Mouse (Mus musculus) R1 (cell line): ENCODE data around the gene Clasp1.

Experiments used
- DNase-seq: peaks from one replicate; pipeline ENCODE4 v3.0.0-alpha.2; 2018; ENCODE audit warnings: low read depth, low spot score

Clasp1 gene

DNA sequence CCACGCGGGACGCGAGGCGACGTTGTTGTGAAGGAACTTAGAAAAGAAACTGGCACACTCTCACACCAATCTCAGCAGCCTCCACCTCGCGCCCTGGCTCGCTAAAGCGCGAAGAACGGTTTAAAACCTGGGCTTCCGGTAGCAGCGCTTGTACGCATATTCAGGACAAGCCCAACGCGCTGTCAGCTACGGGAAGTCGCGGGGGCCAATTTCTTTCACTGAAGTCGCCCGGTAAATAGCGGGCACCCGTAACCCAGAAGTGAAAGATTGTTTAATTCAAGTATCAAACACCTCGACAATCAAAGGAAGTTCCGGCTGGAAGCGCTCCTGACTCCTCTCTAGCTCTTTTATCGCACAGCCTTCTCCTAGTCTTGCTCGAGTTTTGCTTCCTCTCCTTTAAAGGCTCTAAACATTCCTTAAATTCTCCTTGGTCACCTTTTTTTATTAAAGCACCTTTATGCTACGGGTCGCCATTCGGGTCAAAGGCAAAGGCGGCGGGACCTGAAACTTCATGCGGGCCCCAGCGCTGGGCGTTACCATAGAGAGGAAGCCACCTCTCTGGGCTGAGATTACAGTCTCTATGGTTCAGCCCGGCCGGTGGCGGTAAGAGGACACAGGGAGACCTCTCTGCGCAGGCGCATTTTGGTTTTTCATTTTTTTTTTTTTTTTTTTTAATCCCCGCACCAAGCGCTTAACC is at the start of gene Clasp1:
Gene Clasp1 (plus strand): TSS at position 302 of the 697 bp plus-strand sequence.
- peak; percentile 99 for DNase-seq

DNA sequence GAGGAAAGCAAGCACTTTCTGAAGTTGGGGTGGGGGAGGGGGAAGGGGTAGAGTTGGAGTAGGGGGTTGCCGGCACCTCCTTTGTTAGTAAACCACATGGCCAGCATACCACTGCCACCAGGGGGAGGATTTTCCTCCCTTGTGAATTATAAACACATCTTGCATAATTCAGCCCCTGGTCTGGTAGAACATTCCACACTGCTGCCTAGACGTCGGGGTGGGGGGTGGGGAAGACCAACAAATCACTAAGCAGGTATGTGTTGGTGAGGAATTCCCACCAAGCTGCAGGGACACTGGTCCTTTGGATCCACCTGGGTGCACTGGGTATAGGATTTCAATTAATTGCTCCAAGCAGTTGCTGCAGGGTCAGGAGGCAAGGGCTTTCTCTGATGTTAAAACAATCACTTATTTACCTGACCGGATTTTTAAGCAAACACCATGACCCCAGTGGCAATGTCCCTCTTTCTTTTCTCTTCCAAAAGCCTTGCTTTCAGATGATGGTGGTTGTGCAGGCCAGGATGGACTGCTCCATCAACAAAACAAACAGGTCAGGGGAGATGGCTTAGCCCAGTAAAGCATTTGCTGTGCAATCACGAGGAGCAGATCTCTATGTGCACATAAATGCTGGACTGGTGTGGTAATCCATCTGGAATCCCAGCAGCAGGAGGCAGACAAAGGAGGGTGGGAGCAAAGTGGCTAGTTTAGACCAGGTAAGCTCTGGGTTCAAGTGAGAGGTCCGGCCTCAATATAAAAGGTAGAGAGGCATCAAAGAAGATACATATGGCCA is 45.0 kb upstream of the Clasp1 start:
- DNase-seq: no peak

DNA sequence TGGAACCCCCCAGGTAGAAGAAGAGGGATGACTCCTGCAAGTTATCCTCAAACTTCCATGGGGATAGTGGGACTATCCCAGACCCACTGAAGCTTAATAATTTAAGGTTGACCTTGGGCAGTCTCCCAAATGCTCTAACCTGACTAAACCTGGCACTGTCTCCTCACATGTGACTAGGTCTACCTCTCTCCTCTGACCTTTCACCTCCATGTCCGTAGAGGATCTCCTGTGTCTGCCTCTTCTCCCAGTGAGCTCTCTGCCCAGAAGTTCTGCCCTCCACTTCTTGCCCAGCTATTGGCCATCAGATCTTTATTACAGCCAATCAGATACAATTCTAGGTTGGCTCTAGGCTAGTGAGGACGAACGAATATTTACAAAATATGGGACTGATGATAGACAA is 38.9 kb upstream of the Clasp1 start:
- DNase-seq: no peak

DNA sequence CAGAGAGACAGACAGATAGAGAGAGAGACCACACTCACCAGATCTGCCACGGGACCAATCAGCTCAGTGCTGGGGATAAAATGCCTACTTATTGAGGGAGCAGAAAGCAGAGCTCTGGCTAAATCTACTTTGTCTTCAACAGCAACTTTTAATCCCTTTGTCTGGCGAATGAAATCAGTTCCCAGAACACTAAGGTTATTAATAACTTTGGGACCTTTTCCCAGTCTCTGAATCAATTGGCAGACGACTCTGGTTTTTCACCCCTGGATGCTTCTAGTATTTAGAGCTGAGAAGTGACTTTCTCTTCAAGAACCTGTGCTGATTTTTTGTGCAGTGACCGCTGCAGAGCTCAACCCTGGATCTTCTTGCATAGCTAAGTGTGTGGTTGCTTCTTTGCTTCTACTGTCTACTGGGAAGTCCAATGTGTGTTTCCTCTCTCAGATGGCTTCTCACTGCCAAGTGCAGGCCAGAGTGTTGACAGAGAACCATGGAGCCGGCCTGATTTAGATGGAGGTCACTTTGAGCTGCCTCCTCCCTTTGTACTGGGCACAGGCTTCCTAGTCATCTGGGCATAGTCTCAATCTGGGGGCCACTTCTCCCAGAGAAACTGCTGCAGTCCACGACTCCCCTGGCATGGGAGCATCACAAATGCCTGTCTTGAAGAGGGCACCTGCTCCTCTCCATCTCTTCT is 29.6 kb upstream of the Clasp1 start:
- DNase-seq: no peak

DNA sequence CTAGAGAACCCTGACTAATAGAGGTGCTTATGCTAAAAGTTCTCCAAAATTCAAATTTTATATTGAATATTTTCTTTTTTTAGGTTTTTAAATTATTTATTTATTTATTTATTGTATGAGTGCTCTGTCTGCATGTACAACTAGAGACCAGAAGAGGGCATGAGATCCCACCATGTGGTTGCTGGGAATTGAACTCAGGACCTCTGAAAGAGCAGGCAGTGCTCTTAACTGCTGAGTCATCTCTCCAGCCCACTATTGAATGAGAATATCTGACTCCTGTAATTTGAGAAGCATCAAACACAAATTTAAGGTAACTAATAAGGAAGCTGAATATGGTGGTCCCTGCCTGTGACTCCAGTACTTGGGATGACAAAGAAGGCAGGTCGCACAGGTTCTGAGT is 20.9 kb upstream of the Clasp1 start:
- peak; percentile 74 for DNase-seq

DNA sequence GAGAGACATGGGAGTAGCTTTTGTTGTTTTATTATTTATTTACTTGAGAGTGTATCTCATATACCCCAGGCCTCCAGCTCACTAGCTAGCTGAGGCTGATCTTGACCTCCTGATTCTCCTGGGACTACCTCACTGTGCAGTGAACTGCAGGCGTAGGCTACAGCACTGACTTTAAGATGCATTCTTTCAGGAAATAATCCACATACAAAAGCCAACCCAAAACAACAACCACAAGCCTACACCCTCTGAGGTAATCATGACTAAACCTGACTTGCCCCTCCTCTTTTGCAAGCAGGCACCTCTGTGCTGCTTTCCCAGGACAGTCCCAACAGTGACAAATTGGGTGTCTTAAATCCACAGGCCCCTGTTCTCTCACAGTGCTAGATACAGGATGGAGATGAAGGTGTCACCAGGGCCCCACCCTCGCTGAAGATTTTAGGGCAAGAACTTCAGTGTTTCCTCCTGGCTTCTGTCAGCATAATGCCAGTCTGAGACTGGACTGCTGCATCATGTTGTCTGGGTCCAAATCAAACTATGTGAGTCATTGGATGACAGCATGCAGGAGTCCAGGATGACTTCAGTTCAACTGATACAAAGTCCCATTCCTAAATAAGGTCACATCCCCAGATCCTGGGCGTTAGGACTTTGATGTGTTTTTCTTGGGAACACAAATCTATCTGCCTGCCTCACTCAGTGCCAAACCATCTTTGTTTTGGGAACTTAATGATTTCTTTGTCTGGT is 20.0 kb upstream of the Clasp1 start:
- DNase-seq: no peak

DNA sequence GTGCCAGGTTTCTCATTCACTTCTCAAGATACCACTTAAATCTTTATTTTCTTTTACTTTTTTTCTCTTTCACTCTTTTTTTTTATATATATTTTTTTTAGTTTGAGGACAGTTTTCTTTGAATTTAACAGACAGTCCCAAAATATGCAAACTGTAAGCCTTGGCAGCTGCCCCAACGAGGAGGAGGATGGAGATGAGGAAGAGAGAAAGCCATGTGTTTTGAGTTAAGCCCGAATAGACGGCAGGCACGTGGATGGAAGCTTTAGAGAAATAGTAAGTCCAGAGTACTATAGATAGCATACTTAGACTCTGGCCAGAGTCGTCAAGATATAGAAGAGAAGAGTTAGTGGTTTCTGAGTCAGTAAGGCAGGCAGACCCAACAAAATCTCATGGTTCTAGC is 11.1 kb upstream of the Clasp1 start:
- DNase-seq: no peak

DNA sequence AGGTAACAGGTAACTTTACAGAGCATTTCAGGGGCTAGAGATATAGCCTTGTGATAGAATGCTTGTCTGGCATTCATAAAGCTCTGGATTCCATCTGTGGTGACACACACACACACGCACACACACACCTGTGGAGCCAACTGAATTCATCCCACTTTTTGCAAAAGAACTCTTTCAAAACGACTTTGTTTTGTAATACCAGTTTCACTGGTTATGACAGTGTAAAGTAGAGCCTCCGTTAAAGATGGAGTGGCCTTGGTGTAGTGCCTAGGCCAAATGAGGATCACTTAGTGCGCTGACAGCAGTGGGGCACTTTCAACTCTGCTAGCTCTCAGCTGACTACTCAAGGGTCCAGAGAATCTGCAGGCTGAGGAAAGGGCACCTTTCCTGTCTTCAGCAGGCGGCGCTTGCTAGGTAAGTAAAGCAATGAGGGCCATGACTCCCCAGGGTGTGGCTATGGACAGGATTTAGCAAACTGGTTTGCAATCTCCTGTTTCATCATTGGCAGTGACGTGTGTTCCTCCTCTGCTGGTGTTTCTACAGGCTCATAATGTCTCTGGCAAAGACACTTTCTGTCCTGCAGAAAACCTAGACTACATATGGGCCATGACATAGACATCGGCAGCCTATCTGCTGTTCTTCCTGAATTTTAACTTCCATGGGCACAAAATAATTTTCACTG is 8.6 kb upstream of the Clasp1 start:
- no peak for DNase-seq

DNA sequence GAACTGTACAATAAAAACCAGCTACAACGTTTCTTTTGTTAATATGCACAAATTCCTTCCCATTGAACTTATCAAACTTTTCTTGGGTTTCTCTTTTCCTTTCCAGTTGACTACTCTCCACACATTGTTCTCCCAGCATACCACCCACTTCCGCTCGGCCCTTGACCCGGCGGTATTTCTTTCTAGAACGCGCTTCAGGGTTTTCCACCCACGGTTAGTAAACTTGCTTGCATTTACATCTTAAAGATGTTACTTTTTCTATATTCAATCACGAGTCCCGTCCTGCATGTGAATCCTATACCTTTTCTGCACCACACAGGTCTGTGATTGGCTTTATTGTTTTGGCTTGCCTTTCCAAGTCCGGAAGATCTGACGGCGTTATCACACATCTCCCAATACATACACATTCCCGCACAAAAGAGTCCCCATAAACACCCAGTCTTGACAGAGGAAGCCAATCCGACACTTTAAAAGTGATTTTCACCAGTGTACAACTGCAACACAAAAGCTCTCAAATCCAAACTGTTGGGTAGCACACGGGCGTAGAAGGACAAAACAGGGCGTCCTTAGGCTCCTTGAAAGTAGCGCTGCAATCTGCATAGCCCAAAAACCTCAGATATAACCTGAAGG is 616 bp upstream of the Clasp1 start:
- peak; percentile 80 for DNase-seq

DNA sequence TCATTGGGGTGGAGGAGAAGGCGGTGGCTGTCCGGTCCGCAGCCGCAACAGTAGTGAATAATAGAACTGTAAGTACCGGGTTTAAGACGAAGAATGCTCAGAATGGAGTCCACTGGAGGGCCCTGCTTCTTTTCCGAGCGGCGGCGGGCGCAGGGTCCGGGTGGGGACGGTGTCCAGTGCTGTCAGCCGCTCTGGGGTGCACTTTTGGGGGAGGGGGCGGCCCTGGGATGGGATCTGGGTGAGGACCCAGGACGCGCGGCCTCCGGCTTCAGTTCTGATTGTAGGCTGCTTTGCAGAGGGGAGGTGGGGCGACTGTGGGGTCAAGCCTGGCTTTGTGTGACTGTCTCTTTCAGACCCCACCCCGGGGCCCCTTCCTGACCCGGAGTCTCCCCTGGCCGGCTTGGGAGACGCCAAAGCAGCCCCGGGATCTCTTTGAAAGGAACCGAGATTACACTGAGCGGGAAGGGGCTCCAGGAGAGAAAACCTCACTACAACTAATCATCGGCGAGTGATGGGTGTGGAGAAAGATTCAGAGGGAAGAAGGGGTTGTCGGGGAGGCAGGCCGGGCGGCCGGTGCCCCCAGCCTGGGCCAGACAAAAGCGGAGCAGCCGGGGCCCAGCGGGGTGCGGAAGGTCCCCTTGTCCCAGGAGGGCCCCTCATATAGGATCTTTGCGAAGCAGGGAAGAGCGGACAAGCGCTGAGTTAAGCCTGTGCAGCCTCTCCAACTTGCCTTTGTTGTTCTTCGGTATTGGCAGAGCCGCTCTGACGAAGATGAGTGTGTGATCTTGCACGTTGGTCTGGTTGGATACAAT is 802 bp downstream of the Clasp1 start:
- DNase-seq: peak; percentile 68

DNA sequence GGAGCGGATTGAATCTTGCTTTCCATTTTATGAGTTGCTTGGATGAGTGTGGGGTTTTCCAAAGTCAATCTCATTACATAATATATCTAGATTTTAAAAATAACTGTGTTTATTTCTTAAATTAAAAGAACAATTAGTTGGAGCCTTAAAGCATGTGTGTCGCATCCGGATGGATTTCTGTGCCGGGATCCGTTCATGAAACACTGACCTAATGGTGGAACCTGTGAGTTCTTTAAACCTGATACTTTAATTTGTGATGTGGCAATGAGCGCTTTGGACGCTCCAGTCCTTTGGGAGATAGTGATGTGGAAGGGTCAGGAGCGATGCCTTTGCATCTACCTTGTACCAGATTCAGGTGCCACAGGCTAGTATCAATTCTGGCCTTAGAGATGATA is 1.4 kb downstream of the Clasp1 start:
- no peak for DNase-seq

DNA sequence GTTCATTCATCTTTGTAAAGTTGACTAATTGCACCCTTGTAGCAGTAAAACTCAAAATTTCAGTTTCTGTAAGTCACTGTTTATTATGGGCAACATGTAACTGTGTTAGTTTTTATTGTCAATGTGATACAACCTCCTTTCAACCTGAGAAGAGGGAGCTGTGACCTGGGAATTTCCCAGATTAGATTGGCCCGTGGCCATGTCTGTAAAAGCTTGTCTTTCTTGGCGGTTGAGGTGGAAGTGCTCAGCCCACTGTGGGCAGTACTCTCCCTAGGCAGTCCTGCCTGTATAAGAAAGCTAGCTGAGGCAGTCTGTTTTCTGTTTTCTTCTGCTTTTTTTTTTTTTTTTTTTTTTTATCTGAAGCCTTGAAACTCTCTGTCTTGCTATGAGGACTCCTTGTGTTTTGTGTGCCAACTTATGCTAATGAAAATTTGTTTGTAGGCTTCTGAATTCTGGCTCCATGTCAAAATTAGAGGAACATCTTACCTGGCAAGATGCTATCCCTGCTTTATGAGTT is 2.1 kb downstream of the Clasp1 start:
- no peak for DNase-seq

DNA sequence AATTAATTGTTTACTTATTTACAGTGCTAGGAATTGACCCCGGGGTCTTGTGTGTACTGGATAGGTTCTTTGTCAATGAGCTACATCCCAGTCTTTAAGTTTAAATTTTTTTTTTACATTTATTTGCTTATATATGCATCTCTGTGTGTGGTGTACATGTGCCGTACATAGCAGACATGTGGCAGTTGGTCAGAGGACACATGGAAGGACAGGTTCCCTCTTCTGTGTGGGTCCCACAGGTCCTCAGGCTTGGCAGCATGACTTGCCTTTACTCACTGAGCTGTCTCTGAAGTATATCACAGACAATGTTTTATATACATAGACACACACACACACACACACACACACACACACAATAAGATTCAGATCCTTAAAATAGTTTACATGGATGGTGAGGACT is 3.4 kb downstream of the Clasp1 start:
- DNase-seq: no peak

DNA sequence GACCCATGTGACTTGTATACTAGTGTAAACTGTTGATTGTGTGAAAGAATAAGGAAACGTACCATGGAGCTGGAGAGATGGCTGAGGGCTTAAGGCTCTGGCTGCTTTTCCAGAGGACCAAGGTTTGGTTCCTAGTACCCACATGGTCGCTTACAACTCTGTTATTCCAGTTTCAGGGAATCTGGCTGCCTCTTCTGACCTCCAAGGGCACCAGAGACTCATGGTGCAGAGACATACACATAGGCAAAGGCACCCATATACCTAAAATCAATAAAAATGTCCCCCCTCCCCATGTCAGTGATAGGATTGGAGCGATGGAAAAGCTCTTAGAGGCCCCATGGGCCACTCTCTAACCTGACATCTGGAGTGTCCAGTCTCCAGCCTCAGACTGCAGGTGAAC is 5.1 kb downstream of the Clasp1 start:
- no peak for DNase-seq

DNA sequence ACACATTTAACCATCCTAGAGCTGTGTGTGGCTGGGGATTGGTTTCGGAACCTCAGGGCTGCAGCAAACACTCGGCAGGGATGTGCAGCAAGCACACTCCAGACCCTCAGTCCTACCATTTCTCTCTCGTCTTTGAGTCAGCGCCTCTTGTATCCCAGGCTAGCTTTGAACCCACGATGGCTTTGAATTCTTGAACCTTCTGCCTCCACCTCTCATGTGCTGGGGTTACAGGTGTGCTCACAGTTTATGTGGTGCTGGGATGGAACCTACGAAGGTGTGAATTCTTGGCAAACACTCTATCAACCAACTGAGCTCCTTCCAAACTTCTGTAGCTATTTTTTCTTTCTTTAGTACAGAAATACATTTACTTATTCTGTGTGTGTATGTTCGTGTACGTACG is 9.0 kb downstream of the Clasp1 start:
- DNase-seq: no peak

DNA sequence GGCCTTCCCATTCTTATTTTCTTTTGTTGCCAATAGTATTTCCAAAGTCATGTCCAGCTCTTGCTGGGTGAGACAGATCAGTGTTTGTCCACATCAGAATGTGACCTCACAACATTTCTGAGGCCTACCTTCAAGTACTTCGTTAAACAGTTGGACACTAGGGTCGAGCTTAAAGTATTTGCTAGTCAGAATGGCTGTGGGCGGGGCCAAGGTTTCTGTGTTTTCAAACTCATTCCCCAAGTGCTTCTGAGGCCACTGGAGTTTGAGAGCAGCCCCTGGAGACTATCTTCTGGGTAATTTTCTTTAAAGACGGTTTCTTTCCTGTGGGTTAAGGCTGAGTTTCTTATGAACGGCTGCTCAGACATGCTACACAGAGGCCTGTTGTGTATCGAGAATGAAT is 9.7 kb downstream of the Clasp1 start:
- peak; percentile 60 for DNase-seq

DNA sequence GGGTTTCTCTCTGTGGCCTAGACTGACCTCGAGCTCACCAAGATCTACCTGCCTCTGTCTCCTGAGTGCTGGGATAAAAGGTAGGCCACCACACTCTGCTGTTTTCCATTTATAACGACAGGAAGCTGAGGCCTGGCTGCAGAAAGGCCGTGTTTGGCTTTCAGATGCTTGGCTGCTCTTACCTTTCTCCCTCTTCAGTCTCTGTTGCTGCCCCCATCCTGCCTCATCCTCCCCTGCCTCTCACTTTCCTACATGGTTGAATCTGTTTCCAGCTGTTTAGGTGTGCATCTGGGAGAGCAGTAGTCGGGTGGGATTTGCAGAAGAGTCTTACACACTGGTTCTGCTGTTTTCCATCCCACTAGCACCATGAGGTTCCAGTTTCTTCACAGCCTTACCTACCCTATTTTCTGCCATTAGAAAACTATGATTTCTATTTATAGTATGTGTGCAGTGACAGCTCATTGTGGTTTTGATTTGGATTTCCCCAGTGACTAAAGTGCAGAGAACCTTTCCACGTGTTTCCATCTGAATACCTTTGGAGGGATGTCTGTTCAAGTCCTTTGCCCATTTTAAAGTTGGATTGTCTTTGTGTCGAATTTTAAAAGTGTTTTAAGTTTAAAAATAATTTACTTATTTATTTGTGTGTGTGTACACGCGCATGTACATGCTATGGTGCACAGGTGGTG is 10.9 kb downstream of the Clasp1 start:
- DNase-seq: no peak

DNA sequence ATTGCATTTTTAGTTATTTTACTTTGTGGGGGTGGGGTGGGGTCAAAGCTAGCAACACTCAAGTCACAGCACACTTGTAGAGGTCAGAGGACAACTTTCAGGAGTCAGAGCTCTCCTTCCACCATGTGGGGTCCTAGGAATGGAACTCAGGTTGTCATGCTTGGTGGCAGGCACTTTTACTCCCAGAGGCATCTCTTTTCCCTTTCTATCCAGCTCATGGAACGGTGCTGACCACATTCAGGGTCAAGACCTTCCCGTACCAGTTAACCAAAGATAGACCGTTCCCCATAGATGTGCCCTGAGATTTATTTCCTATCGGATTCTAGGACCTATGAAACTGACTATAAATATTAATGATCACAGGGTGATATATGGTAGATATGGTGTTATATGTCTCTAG is 13.1 kb downstream of the Clasp1 start:
- DNase-seq: no peak

DNA sequence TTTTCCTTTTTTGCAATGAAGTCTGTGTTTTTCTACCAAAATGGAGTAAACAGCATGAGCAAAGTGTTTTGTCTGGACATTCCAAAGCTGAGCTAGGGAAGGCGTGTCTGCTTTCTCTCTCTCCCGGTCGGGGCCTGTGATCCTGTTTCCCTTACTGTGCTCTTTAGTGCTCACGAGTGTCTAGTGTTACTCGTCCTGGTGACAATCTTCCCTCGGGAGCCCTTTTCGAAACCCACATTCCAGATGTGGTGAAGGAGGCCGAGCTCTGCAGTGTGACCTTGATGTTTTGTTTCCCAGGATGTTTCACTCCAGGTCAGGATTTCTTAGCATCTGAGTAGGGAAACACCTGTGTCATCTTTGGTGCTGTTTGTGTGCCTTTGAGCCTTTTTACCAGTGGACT is 13.7 kb downstream of the Clasp1 start:
- peak; percentile 86 for DNase-seq
